Mouse (Mus musculus) E14TG2a.4 (cell line): Measurements from ENCODE around the gene Nabp1.
A peak's percentile ranks its signal among the peaks of the same experiment; 100 is the strongest.

ENCODE experiments used
- CTCF ChIP-seq: conservative IDR thresholded peaks from 2 replicates; pipeline ENCODE4 v1.5.1; 2014; ENCODE audit warnings: low read length
- NANOG ChIP-seq: IDR thresholded peaks from 2 replicates; pipeline ENCODE4 v1.6.1; 2014; ENCODE audit warnings: borderline replicate concordance, low read length, mixed read lengths
- POU5F1 ChIP-seq: IDR thresholded peaks from 2 replicates; pipeline ENCODE4 v1.6.1; 2014; ENCODE audit warnings: low read length, borderline replicate concordance

DNA sequence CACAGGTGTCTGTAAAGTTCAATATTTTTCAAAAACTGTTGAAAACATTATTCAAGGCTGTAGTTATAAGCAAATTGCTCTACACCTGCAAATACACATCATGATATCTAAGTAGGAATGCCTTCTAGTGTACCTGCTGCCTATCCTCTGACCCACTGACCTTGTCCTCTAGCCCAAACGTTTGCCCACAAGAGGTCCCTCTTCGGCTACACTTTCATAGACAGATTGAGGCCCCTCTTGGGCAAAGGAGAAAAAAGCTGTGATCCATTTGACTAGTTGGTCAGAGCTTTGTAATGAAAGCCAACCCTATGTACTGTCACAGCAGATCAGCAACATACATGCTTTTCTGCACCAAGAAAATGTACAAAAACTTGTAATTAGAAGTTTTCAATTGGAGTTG, 12.9 kb downstream of the Nabp1 start:
- TF ChIP-seq CTCF = 0 out of 2 replicates have a peak, but pooled peaks have one; percentile 5
- no peak for TF ChIP-seq POU5F1
- TF ChIP-seq NANOG = no peak
